Mouse (Mus musculus) liver, adult 2 months (tissue): ENCODE results near the gene Olfr305. TPM values are rescaled to one million over a fixed set of nuclear protein-coding genes. Genes with fewer than 3 reads are reported as not detected.
"Not testable (repeated sequence)": the region's sequence is repeated elsewhere in the genome, so short reads cannot be mapped to it uniquely, and the experiment has no call there.

Experiments used
- DNase-seq: peaks from one replicate; pipeline ENCODE4 v3.0.0-alpha.2; 2011; ENCODE audit warnings: low read depth, low spot score; ENCODE audit errors: extremely low read depth
- H3K27ac ChIP-seq: fragments of 200-500 bp; replicated peaks from 2 replicates; pipeline ENCODE4 v1.5.1; 2012; ENCODE audit warnings: low read depth, mild to moderate bottlenecking, control low read depth, inconsistent platforms, low read length; ENCODE audit not compliant: insufficient read depth
- H3K27me3 ChIP-seq: fragments of 200-500 bp; 2 replicates; pipeline ENCODE4 v1.6.1; 2012; ENCODE audit warnings: mild to moderate bottlenecking, moderate library complexity, low read length, inconsistent platforms; ENCODE audit not compliant: control insufficient read depth, insufficient read depth
- H3K36me3 ChIP-seq: fragments of 200-500 bp; 2 replicates; pipeline ENCODE4 v1.6.1; 2012; ENCODE audit warnings: low read length, inconsistent platforms; ENCODE audit not compliant: control insufficient read depth, insufficient read depth
- H3K4me1 ChIP-seq: fragments of 200-500 bp; 2 replicates; pipeline ENCODE4 v1.6.1; 2011; ENCODE audit warnings: low read length; ENCODE audit not compliant: control insufficient read depth, insufficient read depth
- H3K4me3 ChIP-seq: fragments of 200-500 bp; 2 replicates; pipeline ENCODE4 v1.5.1; 2011; ENCODE audit warnings: low read depth, mild to moderate bottlenecking, control low read depth, low read length, moderate library complexity; ENCODE audit not compliant: insufficient read depth
- H3K79me2 ChIP-seq: fragments of 200-500 bp; 2 replicates; pipeline ENCODE4 v1.6.1; 2012; ENCODE audit warnings: inconsistent platforms, mild to moderate bottlenecking, low read length, moderate library complexity; ENCODE audit not compliant: control insufficient read depth, insufficient read depth
- H3K9ac ChIP-seq: fragments of 200-500 bp; 2 replicates; pipeline ENCODE4 v1.6.1; 2012; ENCODE audit warnings: low read depth, mild to moderate bottlenecking, control low read depth, inconsistent platforms, low read length
- CTCF ChIP-seq: fragments of 200-500 bp; IDR thresholded peaks from 2 replicates; pipeline ENCODE4 v1.5.1; 2011; ENCODE audit warnings: low read depth, low read length, control low read depth
- POLR2A ChIP-seq: fragments of 200-500 bp; IDR thresholded peaks from 2 replicates; pipeline ENCODE4 v1.6.1; 2011; ENCODE audit warnings: low read length, control low read depth; ENCODE audit not compliant: insufficient read depth; ENCODE audit errors: extremely low read depth
- WGBS: fragments of 180-500 bp; shearing (Covaris S2); methylation state at CpG from one replicate; pipeline ENCODE4 v1.1.7; 2018; 5-methylcytosine and 5-hydroxymethylcytosine counted together
- polyA plus RNA-seq: library from polyadenylated mRNA; depleted of rRNA; stranded (reverse); fragments of >200 nt; gene quantifications from 2 replicates; pipeline ENCODE4 v1.2.3, GENCODE M21; 2012; rRNA removed
- total RNA-seq: library from RNA; depleted of rRNA; stranded (reverse); fragments of >200 nt; gene quantifications from 2 replicates; pipeline ENCODE4 v1.2.3, GENCODE M21; 2014; rRNA removed

The Olfr305 gene
- total RNA-seq (not detected in 2 replicates), polyA plus RNA-seq (not detected in 2 replicates)

- TF ChIP-seq POLR2A (no peak), CTCF (no peak)
- no peaks in the 10 kb centered on the region for H3K4me1 ChIP-seq
- 76% methylated on average over 1 of the region's 1 CpGs for WGBS
- no peaks in the 10 kb centered on the region for H3K36me3 ChIP-seq
- H3K9ac ChIP-seq = no peak within 1 kb of the TSS
- no peak within 1 kb of the TSS for H3K4me3 ChIP-seq
- no peak for DNase-seq
- H3K79me2 ChIP-seq = no peaks in the 10 kb centered on the region
- H3K27me3 ChIP-seq = no peaks in the 10 kb centered on the region
- no peak within 1 kb of the TSS for H3K27ac ChIP-seq
Measured at GRCm38 (mm10) chr7:86366828-86367227, at the start of gene Olfr305. Gene Olfr305, minus strand, starts transcription at chr7:86366928.

GRCm38 (mm10) chr7:86403546-86403945, 36.8 kb upstream of the Olfr305 start, which contains the start of gene Olfr301:
Gene Olfr301, plus strand, starts transcription at chr7:86403846.
- no peaks in the 10 kb centered on the region for H3K27me3 ChIP-seq
- no peak for TF ChIP-seq CTCF
- no peak for TF ChIP-seq POLR2A
- H3K4me1 ChIP-seq = no peaks in the 10 kb centered on the region
- WGBS = 79% methylated on average over 2 of the region's 2 CpGs
- no peak within 1 kb of the TSS for H3K4me3 ChIP-seq
- H3K27ac ChIP-seq = no peak within 1 kb of the TSS
- no peak within 1 kb of the TSS for H3K9ac ChIP-seq
- DNase-seq = no peak
- H3K36me3 ChIP-seq = no peaks in the 10 kb centered on the region
- H3K79me2 ChIP-seq = no peaks in the 10 kb centered on the region

GRCm38 (mm10) chr7:86397689-86398088, 31.0 kb upstream of the Olfr305 start, which contains the start of gene Olfr303:
Gene Olfr303, minus strand, starts transcription at chr7:86397789.
- no peak for DNase-seq
- TF ChIP-seq CTCF = no peak
- TF ChIP-seq POLR2A = no peak
- H3K79me2 ChIP-seq = no peaks in the 10 kb centered on the region
- H3K9ac ChIP-seq = no peak within 1 kb of the TSS
- no peak within 1 kb of the TSS for H3K27ac ChIP-seq
- H3K36me3 ChIP-seq = no peaks in the 10 kb centered on the region
- H3K4me3 ChIP-seq = no peak within 1 kb of the TSS
- no peaks in the 10 kb centered on the region for H3K27me3 ChIP-seq
- H3K4me1 ChIP-seq = no peaks in the 10 kb centered on the region

DNA sequence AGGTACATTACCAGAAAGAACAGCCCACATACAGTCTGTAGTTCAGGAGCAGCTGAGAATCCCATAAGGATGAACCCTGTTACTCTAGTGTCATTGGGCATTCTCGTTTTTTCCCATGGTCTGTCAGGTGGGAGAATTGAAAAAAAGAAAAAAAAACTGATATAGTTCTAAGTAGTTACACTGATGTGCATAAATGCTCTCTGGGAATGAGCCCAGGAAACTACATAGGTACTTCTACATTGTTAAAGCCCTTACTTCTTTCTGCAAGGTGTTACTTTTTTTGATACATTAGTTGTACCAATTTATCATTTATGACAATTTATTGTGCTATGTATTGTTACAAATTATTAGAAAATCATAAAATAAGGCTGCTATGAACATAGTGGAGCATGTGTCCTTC, 19.8 kb upstream of the Olfr305 start, which contains the start of gene Olfr304:
Gene Olfr304 (minus strand): TSS at position 101 of the 400 bp plus-strand sequence.
- WGBS = 39% methylated on average over 1 of the region's 1 CpGs
- no peak for DNase-seq
- Histone ChIP-seq H3K27ac (no peak within 1 kb of the TSS), H3K4me3 (no peak within 1 kb of the TSS), H3K79me2 (no peaks in the 10 kb centered on the region), H3K27me3 (no peaks in the 10 kb centered on the region), H3K36me3 (no peaks in the 10 kb centered on the region), H3K9ac (no peak within 1 kb of the TSS), H3K4me1 (no peaks in the 10 kb centered on the region)
- TF ChIP-seq CTCF (no peak), POLR2A (no peak)

DNA sequence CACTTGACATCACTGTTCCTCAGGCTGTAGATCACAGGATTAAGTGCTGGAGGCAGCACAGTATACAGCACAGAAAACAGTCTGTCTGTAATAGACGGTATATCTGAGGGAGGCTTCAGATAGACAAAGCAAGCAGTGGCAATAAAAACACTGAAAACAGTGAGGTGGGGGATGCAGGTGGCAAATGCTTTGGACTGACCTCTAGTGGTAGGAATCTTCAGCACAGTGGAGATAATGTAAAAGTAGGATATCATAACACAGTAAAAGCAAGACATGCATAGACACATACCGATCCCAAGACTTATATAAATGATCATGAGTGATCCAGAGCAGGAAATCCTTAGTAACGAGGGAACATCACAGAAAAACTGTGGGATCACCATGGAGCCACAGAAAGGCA, 19.0 kb upstream of the Olfr305 start:
- no peak for DNase-seq
- Histone ChIP-seq H3K4me3 (no peak overlapping the region), H3K9ac (no peak overlapping the region), H3K27ac (no peak overlapping the region), H3K79me2 (no peaks in the 10 kb centered on the region), H3K4me1 (no peaks in the 10 kb centered on the region), H3K27me3 (no peaks in the 10 kb centered on the region), H3K36me3 (no peaks in the 10 kb centered on the region)
- TF ChIP-seq POLR2A = no peak
- WGBS = 63% methylated on average over 3 of the region's 3 CpGs

DNA sequence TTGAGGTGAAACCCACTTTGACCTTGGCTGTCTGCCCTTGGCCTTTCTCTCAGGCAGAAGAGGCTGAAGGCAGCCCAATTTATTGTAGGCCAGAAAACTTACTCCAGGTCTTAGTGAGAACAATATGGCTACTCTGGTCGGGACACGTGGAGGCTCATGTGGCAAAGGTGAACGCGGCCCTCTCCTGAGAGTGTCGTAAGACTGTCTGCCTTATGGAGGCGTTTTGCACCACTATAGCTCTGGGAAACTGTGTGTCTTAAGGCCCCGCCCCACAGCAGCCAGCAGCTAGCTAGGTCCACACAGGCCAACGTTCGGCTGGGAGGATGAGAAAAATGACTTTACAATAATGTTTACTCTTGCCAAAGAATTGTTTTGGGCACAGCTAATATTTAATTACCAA, 20.4 kb downstream of the Olfr305 start:
- 86% methylated on average over 9 of the region's 9 CpGs for WGBS
- not testable (repeated sequence) for H3K9ac ChIP-seq, DNase-seq, H3K36me3 ChIP-seq, H3K27me3 ChIP-seq, H3K27ac ChIP-seq, H3K4me1 ChIP-seq, H3K4me3 ChIP-seq, H3K79me2 ChIP-seq
